Mouse (Mus musculus) fibroblast of lung, adult 2 months (primary cell): ENCODE data around the gene Nob1.

Experiments used
- DNase-seq: peaks from one replicate; pipeline ENCODE4 v3.0.0-alpha.2; 2011; ENCODE audit warnings: low read depth

Nob1 gene

GRCm38 (mm10) chr8:107386171-107386570, 38.7 kb downstream of the Nob1 start:
- no peak for DNase-seq

GRCm38 (mm10) chr8:107385063-107385462, 39.8 kb downstream of the Nob1 start:
- DNase-seq: no peak

GRCm38 (mm10) chr8:107384651-107385050, 40.2 kb downstream of the Nob1 start:
- no peak for DNase-seq

- no peak for DNase-seq
Measured at GRCm38 (mm10) chr8:107382898-107383297, 42.0 kb downstream of the Nob1 start.

- no peak for DNase-seq
Measured at GRCm38 (mm10) chr8:107381666-107382065, 43.2 kb downstream of the Nob1 start.

- no peak for DNase-seq
Measured at GRCm38 (mm10) chr8:107380734-107381133, 44.1 kb downstream of the Nob1 start.

- DNase-seq: no peak
Measured at GRCm38 (mm10) chr8:107377346-107377745, 47.5 kb downstream of the Nob1 start.

GRCm38 (mm10) chr8:107370311-107370710, 54.5 kb downstream of the Nob1 start:
- peak; percentile 25 for DNase-seq
